In genomic region chr2:130839874-130840661, GRCm38 (mm10) we compare ENCODE assay signal across 8 mouse cellular contexts.
A peak's percentile ranks its signal among the peaks of the same experiment; 100 is the strongest.
DNase-seq lines count a peak whose midpoint lies in the region; ATAC-seq lines count a peak whose summit lies in the region.

No protein-coding gene starts in this region.

- H3K36me3 ChIP-seq in intestine, embryonic 14.5 days (ENCODE audit: control insufficient read depth, insufficient read depth, low read length) = no peaks in the 10 kb centered on the region

- H3K9ac ChIP-seq in intestine, embryonic 14.5 days (ENCODE audit: low read length) = peak overlapping the region; percentile 80

- H3K4me2 ChIP-seq in intestine, embryonic 14.5 days (ENCODE audit: low read length) = peak overlapping the region; percentile 84

- under 1% methylated on average over 73 of the region's 77 CpGs for WGBS in intestine, embryonic 14.5 days

- ATAC-seq in intestine, embryonic 14.5 days (replicated peaks; ENCODE audit: low FRiP score, low TSS enrichment, low read depth) = peak; percentile 86
- ATAC-seq in megakaryocyte progenitor cell, adult 5-6 weeks (replicated peaks; ENCODE audit: poor library complexity) = peak; percentile 70

- intact Hi-C loops in left cerebral cortex, postnatal 10 days (cut with DNase I) = loop anchor here (2.0 to 5.0 kb wide), 3 partner anchors 15 to 112 kb away; partner anchors contain the start of genes 4930402H24Rik and Atrn

- H3K4me3 ChIP-seq in intestine, embryonic 14.5 days (ENCODE audit: low read depth, low read length) = peak overlapping the region; percentile 97

- peaks cover 19% of the 10 kb centered on the region for H3K4me1 ChIP-seq in intestine, embryonic 14.5 days (replicated peaks; ENCODE audit: control insufficient read depth, insufficient read depth, low read length)

- peak overlapping the region; percentile 88 for H3K27ac ChIP-seq in intestine, embryonic 14.5 days (ENCODE audit: low read depth)

- no peaks in the 10 kb centered on the region for H3K27me3 ChIP-seq in intestine, embryonic 14.5 days (replicated peaks; ENCODE audit: control insufficient read depth, insufficient read depth, low read length)

- no peaks in the 10 kb centered on the region for H3K9me3 ChIP-seq in intestine, embryonic 14.5 days (ENCODE audit: control insufficient read depth, low read length)

- peak; percentile 84 to 87 for DNase-seq in adrenal gland, adult 18-20 months (ENCODE audit: low spot score in 2 of 2)
- peak; percentile 83 for DNase-seq in embryo, embryonic 10.5 days (ENCODE audit: low spot score)
- peak; percentile 75 for DNase-seq in gastrocnemius, postnatal 25 days
- DNase-seq in intestine, embryonic 14.5 days (ENCODE audit: low spot score) = peak; percentile 94
- peak; percentile 64 to 86 for DNase-seq in left cerebral cortex, postnatal 10 days (ENCODE audit: extremely low spot score in 1 of 2, low spot score in 2 of 2)
- DNase-seq in right cerebral cortex, postnatal 10 days (ENCODE audit: low spot score in 2 of 2) = peak; percentile 83
- peak; percentile 75 for DNase-seq in urinary bladder, postnatal 25 days (ENCODE audit: low spot score)

Comparison
In these comparisons a context has a peak if more than half of its experiments do, and no peak if none do; other contexts are left out.
1. Peak in every context shown above with its lines: DNase-seq, ATAC-seq, H3K4me3 ChIP-seq and H3K27ac ChIP-seq.